Mouse (Mus musculus) central nervous system, embryonic 14 days (tissue): ENCODE measurements around the gene Olfr307. TPM values are rescaled to one million over a fixed set of nuclear protein-coding genes. Genes with fewer than 3 reads are reported as not detected.

Experiments used
- polyA plus RNA-seq: library from polyadenylated mRNA; depleted of rRNA; stranded (reverse); fragments of >200 nt; gene quantifications from 2 replicates; pipeline ENCODE4 v1.2.3, GENCODE M21; 2012; rRNA removed

Olfr307 gene
- polyA plus RNA-seq: not detected in 2 replicates

DNA sequence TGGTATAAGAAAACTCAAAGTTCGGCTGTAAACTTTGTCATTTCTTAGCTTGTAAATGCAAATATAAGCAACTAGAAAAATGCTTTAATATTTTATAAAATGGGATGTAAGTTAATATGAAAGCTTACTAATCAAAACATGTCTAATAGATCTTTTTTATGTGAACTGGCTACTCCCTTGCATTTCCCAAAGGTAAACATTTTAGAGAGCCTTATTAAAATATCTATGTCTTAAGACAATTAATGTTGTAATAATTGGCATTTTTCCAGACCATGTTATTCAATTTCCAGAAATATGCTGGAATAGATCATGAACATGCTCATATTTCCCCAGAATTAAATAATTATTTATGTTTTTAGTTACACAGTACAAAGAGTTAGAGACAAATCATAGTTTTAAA lies at the start of gene Olfr307:
Gene Olfr307 (minus strand): TSS at position 101 of the 400 bp plus-strand sequence.

DNA sequence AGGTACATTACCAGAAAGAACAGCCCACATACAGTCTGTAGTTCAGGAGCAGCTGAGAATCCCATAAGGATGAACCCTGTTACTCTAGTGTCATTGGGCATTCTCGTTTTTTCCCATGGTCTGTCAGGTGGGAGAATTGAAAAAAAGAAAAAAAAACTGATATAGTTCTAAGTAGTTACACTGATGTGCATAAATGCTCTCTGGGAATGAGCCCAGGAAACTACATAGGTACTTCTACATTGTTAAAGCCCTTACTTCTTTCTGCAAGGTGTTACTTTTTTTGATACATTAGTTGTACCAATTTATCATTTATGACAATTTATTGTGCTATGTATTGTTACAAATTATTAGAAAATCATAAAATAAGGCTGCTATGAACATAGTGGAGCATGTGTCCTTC lies 49.2 kb upstream of the Olfr307 start, which contains the start of gene Olfr304:
Gene Olfr304 (minus strand): TSS at position 101 of the 400 bp plus-strand sequence.

DNA sequence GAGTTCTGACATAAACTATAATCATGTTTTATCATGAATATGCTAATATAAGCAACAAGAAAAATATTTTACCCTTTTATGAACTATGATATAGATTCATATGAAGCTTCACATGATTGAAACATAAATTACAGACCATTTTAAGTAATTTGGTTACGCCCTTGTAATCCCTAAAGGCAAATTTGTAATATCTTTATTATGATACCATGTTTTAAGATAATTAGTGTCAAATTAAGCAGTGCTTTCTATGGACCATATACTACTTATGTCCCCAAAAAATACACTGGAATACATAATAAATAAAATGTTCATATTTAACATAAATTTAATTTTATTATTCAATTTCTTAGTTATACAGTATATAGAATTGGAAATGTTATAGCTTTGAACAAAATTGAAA lies 29.4 kb upstream of the Olfr307 start, which contains the start of gene Olfr305:
Gene Olfr305 (minus strand): TSS at position 101 of the 400 bp plus-strand sequence.

DNA sequence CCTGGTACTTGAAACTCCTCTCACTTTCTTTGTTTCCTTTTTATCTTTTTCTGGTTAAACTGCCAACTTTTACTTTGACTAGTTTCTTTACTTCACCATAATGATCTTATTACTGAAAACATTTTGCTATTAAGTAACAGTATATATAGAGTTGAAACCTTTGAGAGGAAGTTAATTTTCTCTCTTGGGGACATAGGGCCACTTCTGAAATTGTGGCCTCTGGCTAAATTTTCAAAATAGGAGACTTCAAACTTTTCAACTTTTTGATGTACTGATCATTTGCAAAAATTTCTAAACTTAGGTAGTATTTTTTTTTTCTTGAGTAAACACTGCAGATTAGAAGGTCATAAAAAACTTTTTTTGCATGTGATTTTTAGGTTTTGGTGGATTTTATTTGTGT lies 11.9 kb downstream of the Olfr307 start, which contains the start of gene Olfr308:
Gene Olfr308 (minus strand): TSS at position 101 of the 400 bp plus-strand sequence.

DNA sequence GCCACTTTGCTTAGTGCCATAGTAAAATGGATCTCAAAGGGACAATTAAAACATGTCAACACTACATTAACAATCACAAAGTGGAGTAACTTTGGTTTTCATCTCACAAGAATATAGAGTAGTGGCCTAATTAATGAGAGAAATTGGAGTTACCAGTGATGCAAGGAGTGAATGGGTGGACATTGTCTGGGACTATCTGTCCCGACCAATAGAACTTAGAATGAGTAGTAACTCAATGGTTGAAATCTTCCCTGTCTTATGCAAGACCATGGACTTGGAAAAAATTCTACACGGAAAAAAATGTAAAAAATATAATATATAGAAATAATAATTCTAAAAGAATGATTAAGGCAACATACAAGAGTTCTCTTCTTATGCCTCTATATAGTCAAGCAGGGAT lies 23.8 kb downstream of the Olfr307 start, which contains the start of gene Olfr309:
Gene Olfr309 (minus strand): TSS at position 101 of the 400 bp plus-strand sequence.

Other genes with a start within 250 kb of the Olfr307 start
- not detected in 2 replicates for gene Vmn2r75, start 165.8 kb downstream of the Olfr307 start, polyA plus RNA-seq
- gene Vmn2r76, start 91.3 kb downstream of the Olfr307 start, polyA plus RNA-seq: not detected in 2 replicates
- gene Olfr310, start 60.4 kb downstream of the Olfr307 start, polyA plus RNA-seq: not detected in 2 replicates
- gene Olfr309, start 23.9 kb downstream of the Olfr307 start, polyA plus RNA-seq: not detected in 2 replicates
- not detected in 2 replicates for gene Olfr308, start 12.0 kb downstream of the Olfr307 start, polyA plus RNA-seq
- gene Olfr305, start 29.3 kb upstream of the Olfr307 start, polyA plus RNA-seq: not detected in 2 replicates
- gene Olfr304, start 49.1 kb upstream of the Olfr307 start, polyA plus RNA-seq: not detected in 2 replicates
- gene Olfr303, start 60.2 kb upstream of the Olfr307 start, polyA plus RNA-seq: not detected in 2 replicates
- not detected in 2 replicates for gene Olfr301, start 66.3 kb upstream of the Olfr307 start, polyA plus RNA-seq
- gene Olfr299, start 122.3 kb upstream of the Olfr307 start, polyA plus RNA-seq: not detected in 2 replicates
- gene Olfr298, start 154.9 kb upstream of the Olfr307 start, polyA plus RNA-seq: not detected in 2 replicates
- gene Olfr297, start 182.4 kb upstream of the Olfr307 start, polyA plus RNA-seq: not detected in 2 replicates
- not detected in 2 replicates for gene Olfr295, start 246.3 kb upstream of the Olfr307 start, polyA plus RNA-seq